Mouse (Mus musculus) heart, adult 2 months (tissue): ENCODE measurements around the gene Gsdma2.

Source experiments
- CTCF ChIP-seq: fragments of 200-600 bp; IDR thresholded peaks from 2 replicates; pipeline ENCODE4 v1.8.1; 2022; ENCODE audit warnings: antibody characterized with exemption, mild to moderate bottlenecking, moderate library complexity
- EP300 ChIP-seq: fragments of 200-500 bp; IDR thresholded peaks from 2 replicates; pipeline ENCODE4 v1.6.1; 2011; ENCODE audit warnings: low read depth, low read length, control low read depth; ENCODE audit not compliant: insufficient read depth

GRCm38 (mm10) chr11:98698849-98699640 lies 52.5 kb downstream of the Gsdma2 start:
- TF ChIP-seq CTCF (no peak), EP300 (no peak)
